Mouse (Mus musculus): ENCODE results near the gene Scgb3a1.
A peak's percentile ranks its signal among the peaks of the same experiment; 100 is the strongest.

Scgb3a1 gene

DNA sequence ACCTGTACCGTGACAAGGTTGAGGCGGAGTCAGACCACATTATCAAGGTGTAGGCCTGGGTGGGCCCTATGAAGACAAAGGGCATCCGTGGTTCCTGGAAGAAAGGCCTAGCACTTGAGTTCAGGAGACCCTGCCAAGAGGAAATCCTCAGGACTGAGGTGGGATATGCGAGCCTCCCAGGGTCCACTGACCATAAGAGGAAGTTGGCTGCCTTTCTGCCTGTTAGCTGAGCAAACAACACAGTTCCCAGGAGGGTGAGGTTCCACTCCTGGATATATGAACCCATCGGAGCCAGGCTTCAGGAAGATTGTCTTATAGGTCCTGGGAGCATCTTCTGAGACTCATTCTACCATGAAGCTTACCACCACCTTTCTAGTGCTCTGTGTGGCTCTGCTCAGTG, at the start of gene Scgb3a1:
Scgb3a1 (plus strand) TSS at position 301 of the 400 bp plus-strand sequence.
- no peak for DNase-seq (ENCODE audit: low spot score in 2 of 2)

DNA sequence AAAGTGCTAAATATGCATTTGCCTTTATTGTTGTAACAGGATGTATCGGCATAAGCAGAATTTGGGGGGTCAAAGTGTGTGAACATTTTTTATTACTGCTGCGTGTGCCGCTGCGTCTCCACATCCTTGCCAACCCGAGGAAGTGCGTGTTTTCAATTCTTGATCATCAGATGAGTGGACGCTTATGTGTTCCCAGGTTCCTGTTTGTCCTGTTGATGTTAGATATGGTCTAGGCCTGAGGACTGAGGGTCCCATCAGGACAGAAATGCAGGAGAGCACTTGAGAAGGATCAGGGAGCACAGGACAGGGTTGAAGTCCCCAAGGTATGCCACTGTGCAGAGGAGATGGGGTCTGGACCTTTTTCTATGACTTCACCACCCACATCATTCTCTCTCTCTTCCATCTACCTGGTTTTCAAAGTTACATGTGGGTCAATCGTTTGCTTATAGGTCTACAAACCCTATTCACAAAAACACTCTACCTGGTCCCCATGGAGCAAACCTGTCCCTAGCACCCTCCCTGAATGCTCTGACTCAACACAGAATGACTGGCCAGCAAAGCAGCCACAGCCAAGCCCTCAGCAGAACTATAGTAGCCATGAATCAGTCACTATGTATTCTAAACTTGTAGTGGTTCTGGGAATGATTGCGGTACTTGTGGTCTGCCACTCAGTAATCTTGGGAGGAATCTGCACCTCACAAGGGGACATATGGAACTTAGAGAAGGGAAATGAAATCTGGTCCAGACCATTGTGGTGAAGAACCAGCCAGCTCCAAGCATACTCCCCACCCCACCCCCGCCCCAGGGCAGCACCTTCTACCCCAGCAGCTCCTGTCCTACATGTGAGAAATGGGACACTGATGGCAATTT, 47.3 kb upstream of the Scgb3a1 start:
- no peak for DNase-seq (ENCODE audit: low spot score in 2 of 2)

DNA sequence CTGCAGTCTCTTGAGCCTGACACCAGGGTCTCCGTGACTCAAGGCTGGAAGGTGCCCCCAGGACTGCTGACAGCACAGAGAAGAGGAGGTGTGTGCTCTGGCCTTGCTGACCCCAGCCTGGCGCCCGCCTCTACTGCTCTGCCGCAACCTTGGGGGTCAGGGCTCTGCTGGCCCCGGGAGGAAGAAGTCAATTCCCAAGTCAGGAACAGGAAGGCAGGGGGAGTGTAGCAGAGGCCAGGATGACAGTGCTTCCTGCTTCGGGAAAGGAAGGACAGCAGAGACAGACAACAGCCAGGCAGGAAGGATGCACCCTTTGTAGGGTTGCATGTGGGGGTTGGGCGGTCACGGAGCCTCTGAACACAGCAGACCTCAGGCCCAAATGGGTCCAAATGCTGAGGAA, 44.9 kb upstream of the Scgb3a1 start:
- DNase-seq (ENCODE audit: low spot score in 2 of 2), result no peak

DNA sequence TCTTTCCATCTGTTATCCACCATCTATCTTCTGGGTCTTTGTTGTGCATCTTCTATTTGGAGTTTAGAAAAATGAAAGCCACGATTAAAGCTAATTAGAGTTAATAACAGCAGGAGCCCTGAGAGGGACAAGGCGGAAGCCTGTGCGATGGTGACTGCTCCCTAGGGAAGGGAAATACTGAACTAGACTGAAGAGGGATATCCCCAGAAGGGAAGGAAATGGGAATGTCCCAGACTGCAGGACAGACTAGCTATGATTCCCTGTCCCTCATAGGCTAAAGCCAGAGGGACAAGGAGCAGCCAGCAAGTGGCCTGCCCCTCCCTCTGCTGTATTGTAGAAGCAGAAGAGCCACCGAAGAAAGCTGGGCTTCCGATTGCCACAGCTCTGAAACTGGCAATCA, 41.5 kb upstream of the Scgb3a1 start:
- no peak for DNase-seq (ENCODE audit: low spot score in 2 of 2)

DNA sequence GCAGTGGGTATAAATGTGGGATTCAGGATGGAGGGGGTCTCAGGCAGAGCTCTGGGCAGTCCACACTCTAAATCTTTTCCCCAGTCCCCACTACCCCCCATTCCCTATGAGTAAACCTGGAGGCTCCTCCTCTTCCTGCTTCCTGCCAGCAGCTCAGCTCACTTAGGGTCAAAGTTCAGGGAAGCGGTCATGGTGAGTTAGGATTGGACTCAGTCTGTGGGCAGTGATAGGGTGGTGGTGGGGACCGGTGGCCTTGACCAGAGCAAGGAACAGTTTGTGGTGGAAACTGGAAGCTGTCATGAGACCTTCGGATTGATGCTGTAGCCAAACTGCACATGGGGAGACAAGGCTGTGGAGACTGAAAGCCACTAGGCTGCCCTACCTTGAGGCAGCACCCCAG, 39.3 kb upstream of the Scgb3a1 start:
- DNase-seq (ENCODE audit: low spot score in 2 of 2), result no peak

DNA sequence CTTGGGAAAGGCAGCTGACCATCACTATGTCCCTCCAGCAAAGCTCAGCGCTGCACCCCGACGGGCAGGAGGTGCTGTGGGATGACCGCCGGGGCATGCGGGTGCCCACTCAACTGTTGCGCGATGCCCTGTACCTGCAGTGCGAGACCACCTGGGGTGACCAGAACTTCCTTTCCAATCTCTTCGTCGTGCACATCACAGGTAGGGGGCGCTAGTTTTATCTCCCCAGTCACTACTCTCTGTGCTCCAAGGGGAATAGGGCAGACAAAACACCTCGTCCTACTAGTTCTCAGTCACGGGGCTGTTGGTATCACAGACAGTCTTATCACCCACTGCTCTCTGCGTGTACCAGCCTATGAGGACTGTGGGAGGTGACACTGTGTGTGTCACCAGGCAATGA, 37.5 kb upstream of the Scgb3a1 start:
- no peak for DNase-seq (ENCODE audit: low spot score in 2 of 2)

DNA sequence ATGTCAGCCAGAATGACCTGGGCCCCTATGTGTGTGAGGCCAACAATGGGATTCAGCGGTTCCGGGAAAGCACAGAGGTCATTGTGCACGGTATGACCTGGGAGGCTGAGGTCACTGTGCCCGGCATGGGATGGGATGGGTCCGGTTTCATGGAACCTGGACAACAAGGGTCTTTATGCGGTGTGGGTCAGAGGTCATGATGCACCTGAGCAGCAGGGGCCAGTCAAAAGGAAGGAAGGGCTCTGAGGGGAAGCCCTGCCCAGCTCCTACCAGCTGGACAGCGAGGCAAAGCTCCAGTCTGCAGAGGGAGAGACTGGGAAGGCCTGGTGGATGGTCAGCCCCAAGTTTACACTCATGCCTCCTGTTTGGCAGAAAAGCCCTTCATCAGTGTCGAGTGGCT, 36.7 kb upstream of the Scgb3a1 start:
- DNase-seq (ENCODE audit: low spot score in 2 of 2), result no peak

DNA sequence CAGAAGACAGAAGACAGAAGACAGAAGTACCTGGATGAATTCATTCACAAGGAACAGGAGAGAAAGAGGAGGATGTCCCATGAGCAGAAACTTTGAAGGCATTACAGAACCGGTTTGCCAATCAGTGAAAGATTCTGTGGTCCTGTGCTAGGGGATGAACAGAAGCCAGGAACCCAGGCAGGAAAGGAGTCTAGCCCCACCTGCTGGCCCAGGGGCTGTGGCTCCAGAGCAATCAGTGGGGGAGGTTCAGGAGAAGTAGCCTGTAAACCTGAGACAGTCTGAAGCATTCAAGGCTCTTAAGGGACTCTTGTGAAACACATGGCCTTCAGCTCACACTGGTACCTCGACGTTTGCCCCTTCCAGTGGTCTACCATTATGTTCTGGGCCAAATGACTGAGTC, 32.3 kb upstream of the Scgb3a1 start:
- DNase-seq (ENCODE audit: low spot score in 2 of 2), result no peak

DNA sequence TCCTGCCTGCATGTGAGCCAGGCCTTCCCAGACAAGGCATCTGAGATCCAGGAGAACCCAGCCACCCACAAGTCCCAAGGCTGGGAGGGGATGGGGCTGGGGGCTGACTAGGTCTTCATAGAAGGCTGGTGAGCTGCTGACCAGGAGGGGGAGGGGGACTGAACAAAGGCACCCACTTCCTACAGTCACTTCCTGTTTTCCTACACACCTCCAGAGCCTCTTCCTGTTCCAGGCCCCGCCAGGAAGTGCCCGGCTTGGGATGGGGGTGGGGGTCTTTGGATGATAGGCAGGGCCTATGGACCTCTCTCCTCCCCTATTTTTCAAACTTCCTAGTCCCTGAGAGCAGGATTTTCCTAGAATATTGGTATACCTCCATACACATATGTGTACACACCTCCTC, 31.2 kb upstream of the Scgb3a1 start:
- DNase-seq (ENCODE audit: low spot score in 2 of 2), result no peak

DNA sequence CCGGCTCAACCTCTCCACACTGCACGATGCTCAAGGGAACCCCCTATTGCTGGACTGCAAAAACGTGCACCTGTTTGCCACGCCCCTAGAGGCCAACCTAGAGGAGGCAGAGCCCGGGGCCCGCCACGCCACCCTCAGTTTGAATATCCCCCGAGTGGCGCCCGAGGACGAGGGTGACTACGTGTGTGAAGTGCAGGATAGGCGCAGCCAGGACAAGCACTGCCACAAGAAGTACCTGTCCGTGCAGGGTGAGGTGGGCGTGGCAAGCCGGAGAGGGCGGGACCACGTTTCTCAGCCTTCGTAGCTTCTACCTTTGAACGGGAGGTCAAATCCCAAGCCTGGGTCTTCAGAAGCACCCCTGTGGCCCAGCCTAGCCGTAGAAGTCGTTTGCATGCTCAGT, 29.3 kb upstream of the Scgb3a1 start:
- no peak for DNase-seq (ENCODE audit: low spot score in 2 of 2)

DNA sequence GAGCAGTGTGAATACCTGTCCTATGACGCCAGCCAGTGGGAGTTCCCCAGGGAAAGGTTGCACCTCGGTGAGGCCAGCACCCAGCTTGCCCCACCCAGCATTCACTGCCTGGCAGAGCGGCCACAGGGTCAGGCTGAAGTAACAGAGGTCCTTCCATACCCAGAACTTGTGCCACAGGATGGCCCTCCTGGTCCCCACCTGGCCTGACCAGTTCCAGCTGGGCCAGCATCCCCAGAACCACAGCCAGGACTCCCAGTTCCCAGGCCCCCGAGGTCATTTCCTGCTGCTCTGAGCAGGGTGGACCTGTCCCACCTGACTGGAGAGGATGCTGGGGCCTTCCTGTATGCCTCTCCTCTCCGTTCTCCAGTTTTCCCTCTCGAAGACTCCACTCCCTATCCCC, 27.7 kb upstream of the Scgb3a1 start:
- DNase-seq (ENCODE audit: low spot score in 2 of 2), result no peak

DNA sequence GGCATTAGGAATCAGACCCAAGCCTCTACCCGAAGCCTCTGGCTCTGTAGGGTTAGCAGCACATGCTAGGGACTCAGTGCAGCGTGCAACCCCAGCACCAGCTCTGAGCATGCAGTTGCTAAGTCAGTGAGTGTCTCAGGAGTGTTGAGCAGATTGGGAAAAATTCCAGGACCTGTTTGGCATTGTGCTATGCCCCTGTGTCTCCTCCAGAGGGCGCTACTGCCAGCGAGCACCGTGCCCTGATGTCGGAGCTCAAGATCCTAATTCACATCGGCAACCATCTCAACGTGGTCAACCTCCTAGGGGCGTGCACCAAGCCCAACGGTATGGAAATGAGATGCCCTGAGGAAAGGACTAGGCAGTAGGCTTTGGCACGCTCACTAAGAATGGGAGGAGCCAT, 27.0 kb upstream of the Scgb3a1 start:
- no peak for DNase-seq (ENCODE audit: low spot score in 2 of 2)

DNA sequence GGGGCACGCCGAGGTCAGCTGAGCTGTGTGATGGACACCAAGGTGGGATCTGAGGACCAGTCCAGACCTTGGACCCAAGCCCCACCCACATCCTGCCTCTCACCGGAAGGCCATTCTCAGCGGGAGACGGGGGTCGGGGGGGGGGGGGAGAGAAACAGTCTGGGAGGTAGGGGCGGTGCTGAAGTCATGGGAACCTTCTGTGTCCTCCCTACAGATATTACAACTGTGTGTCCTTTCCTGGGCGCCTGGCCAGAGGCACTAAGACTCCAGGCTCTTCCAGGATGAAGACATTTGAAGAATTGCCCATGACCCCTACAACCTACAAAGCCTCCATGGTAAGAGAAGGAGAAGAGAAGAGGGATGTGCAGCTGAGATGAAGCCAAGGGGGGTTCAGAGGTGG, 17.7 kb upstream of the Scgb3a1 start:
- no peak for DNase-seq (ENCODE audit: low spot score in 2 of 2)

DNA sequence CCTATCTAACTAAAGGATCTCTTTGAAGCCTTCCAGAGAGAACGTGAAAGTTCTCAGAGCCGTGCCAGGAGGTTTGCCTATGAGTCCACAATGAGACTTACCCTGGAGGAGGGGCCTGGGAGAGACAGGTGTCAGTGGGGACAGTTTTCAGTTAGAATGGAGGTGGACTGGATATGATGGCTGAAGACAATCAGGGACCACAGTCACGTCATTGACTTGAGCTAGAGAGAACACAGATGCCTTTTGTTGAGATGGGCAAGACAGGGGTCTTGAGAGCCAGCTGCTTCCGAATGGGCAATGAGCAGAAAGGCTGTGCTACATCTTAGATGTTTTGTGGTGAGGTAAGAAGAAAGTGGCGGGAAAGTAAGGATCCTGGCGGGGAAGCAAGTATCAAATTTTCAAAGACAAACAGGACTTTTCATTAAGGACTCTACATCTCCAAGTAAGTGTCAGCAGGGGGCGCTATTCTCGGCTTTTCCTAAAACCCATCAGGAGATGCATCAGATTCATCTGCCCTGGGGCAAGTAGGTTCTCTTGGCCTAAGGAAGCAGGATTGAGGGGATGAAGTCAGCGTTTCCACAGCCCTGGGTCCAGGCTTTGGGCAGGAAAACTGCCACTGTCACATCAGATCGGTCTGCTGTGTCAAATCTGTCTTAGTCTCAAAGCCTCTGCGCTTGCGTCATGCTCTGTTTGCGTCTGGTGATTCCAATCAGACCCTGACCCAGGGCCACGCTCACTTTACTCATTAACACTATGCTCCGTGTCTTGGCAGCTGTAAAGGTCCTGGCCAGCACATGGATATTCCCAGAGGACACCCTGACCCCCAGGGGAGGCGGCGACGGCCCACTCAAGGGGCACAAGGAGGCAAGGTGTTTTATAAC, 13.1 kb upstream of the Scgb3a1 start:
- DNase-seq (ENCODE audit: low spot score in 2 of 2), result no peak

DNA sequence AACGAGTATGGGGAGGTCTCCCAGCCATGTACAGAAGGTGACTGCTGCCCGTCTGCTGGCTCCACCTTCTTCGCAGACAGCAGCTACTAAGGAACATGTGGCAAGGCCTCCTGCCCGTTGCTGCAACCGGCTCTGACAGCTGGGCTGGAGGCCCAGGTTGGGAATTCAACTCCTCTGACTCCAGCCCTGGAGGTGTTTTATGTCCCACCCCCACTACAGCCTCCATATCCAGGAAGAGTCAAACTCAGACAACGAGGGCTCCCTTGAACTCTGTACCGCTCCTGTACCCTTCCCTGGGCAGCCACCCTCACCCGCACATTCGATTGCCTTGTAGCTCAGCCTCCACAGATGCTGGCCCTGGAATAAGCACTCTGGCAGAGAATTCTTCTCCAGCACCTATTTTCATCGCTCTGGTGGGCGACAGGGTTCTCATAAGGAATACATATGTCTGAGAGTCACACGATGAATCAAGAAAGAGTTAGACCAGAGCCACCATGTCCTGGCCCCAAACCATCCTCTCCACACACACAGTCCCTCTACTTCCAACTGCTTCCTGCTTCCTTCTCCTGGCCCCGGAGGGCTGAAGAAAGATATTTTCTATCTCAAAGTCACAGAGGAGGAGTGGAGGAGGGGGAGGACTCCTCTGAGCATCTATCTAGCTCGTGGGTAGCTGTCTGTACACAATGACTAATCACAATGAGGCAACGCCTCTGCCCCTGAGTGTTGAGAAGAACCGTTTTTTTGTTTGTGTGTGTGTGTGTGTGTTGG, 12.2 kb upstream of the Scgb3a1 start:
- no peak for DNase-seq (ENCODE audit: low spot score in 2 of 2)

DNA sequence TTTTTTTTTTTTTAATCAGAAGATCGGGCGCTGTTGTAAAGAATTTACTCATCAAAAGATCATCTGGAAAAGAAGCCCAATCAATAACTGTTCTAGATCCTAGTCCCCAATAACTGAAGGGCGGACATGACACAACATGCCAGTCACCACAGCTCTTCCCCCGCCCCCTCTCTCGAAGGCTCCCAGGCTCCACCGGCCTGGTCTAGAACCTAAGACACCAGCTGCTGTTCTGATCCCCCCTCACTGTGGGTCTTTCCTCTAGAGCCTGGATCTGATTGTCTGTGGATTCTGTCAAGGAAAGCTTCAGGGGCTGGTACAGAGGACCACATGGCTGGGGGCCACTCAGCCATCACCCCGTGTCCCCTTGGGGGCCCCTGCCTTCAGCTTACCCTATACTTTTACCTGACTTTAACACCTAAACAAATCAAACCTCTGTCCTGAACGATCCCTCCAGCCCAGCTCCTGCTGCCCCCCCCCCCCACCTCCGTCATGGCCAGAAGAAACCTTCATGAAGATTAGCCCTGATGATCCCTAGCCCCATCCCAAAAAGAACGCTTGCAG, 11.6 kb upstream of the Scgb3a1 start:
- DNase-seq (ENCODE audit: low spot score in 2 of 2), result no peak

DNA sequence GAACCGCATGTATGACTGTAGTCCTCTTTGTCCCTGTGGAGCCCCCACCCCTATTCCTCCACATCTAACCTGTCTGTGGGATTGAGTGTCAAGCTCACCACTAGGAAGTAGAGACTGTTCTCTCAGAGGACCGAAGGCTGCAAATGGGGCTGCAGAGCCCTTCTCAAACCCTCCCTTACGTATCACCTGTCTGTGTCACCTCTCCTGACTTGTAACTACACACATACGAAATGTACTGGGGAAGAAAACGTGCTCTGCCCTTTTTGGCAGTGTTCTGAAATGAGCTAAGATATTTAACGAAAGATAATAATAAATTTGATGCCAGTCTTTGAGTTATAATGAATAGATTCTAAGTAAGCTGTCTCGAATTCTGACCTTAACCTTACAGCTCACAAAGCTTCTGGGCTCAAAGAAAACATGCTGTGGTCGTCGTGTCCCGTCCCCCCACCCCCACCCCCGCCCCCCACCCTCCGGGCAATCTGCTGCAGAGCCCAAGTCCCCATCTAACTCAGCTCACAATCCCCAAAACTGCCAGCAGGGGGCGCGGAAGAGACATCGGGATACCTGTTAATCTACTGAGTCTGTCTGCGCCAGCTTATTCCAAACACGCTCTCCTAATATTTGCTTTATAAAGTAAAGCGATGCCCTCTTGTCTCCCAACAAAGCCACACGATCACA, 10.9 kb upstream of the Scgb3a1 start:
- peak; percentile 90 to 93 for DNase-seq (ENCODE audit: low spot score in 2 of 2)

DNA sequence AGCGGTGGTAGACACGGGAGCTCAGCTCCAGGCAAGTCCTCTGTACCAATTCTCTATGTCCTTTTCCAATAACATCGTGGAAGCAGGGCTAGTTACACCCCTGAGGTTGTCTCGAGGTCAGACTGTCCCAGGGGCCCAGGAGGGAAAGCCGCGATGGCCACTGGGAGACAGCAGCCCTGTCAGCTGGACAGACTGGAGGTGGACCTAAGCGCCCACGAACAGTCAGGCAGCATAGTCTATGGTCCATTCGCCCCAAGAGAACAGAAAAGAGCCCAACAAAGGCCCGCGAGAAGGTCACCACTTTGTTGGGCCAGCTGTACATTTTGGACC, 10.4 kb upstream of the Scgb3a1 start:
- DNase-seq (ENCODE audit: low spot score in 2 of 2), result no peak

DNA sequence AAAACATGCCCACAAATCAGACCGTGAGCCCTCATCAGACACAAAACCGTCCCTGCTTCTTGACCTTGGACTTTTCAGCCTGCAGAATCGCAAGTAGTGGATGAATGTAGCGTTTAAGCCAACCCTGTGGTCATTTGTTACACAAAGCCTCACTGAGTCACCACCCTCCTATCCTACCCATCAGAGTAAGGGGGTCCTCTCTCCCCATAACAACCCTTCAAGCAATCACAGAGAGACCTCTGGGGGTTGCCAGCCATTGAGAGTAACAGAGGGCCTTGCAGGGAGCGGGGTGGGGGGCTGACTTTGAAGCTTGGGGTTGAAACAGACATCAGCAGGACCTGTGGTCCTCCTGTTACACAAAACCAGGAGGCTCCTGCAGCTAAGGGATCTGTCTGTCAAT, 8.8 kb upstream of the Scgb3a1 start:
- no peak for DNase-seq (ENCODE audit: low spot score in 2 of 2)

DNA sequence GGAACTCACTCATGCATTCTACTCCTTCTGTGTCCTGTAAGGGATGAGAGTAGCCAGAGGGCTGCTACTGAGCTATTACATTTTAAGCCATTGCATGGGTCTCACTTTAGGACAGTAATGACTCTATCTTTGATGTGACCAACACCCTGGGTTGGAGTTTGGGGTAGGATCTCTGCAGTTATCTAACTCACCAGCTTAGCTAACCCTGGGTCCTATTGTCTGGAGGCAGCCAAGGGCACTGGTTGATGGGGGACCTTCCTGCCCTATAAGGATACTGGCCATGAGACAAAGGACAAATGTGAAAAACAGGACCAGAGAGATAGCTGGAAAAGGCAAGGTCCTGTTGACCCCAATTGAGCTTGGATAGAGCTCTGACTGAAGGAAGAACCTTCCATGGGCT, 7.9 kb upstream of the Scgb3a1 start:
- no peak for DNase-seq (ENCODE audit: low spot score in 2 of 2)

DNA sequence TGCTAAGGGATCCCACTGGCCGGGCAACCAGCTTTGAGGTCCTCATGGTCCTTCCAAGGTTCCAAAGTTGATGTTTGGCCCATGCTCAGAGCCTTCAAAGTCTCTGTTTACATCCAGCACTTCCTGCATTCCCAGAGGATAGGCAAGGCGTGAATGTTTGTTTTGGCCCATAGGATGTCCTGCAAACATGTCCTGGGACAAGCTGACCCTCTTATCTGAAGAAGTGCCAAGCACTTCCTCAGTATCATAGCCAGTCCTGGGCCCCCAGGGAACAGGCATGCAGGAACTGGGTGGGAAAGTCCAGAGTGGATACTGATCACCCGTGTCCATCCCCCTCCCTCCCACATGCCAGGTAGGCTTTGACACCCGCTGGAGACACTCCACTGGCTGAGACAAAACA, 5.3 kb upstream of the Scgb3a1 start:
- no peak for DNase-seq (ENCODE audit: low spot score in 2 of 2)
